Mouse (Mus musculus) CD4-positive, CD25-positive, alpha-beta regulatory T cell, adult 2 months (primary cell): ENCODE results near the gene Kif3b.
A peak's percentile ranks its signal among the peaks of the same experiment; 100 is the strongest.

ENCODE experiments used
- DNase-seq: peaks from one replicate; pipeline ENCODE4 v3.0.0-alpha.2; 2012; ENCODE audit warnings: low read depth, low spot score

The Kif3b gene

GRCm38 (mm10) chr2:153297771-153298170, 6.6 kb downstream of the Kif3b start:
- DNase-seq = no peak

DNA sequence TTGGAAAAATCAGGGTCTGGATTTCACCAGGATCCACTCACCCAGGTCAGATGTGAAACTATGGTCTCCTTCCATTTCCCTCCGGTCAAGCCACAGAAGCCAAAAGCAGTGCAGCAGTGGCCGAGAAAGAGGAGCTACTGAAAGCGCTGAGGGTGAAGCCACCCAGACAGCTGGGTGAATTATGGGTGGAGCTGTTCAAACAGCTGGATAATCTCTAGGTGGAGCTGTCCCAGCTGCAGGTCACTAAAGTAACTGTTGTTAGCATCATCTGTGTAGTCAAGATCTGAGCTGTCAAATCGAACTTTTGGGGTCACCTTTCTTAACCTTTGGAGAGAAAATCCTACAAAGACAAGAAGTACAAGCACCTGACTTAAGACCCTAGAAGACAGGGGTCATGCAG, 7.2 kb downstream of the Kif3b start:
- peak; percentile 16 for DNase-seq

- DNase-seq = peak; percentile 37
These were observed 7.7 kb downstream of the Kif3b start for GRCm38 (mm10) chr2:153298863-153299262.

- DNase-seq = no peak
These were observed 9.9 kb downstream of the Kif3b start for GRCm38 (mm10) chr2:153301123-153301522.

DNA sequence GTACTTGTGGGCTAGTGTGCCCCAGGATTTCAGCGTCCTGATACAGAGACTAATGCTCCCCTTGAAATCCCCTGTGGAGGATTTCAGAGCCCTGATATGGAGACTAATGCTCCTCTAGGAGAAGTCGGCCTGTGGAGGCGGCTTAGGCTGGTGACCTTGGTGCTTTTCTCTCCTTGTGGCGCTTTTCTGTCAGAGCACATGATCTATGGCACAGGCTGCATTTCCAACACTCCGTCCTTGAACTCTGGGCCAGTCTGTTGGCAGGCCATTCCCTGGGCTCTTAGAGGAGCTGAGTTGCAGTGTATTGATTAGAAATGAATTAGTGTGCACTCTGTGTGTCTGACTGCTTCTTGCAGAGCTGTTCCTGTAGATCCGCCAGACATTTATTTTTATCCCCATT, 14.0 kb downstream of the Kif3b start:
- no peak for DNase-seq

DNA sequence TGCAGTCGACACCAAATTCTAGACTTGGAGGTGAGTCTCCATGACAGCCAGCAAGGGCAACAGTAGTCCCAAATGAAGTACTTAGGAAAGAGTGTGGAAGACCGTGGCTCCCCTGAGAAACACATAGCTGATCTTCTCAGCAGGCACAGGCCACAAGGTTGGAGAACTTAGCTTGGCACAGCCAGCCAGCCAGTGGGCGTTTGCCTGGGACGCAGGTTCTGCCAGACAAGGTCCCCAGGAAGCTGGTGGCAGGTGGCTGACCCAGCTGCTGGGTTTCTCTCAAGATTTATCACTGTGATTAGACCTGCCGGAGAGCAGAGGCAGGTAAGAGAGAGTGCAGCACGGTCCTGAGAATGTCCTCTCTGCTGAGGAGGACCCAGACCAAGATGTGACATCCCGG, 17.4 kb downstream of the Kif3b start:
- DNase-seq = no peak

DNA sequence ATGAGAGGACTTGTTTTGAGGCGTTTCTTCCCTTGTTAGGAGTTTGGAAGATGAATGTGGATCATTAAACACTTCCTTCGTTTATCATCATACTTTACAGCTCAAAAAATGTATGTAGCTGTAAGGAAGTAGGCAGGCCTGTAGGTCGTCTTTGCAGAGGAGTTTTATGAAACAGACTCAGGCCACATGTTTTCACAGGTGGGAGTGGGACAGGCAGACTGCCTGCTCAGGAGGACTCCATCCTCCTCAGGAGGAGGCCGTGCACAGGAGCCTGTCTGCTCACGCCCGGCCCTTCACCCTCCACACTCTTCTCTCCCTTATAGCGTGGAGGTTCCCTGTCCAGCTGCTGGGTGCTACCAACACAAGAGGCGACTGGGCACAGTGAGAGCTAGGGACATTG, 17.9 kb downstream of the Kif3b start:
- no peak for DNase-seq

- no peak for DNase-seq
These were observed 19.0 kb downstream of the Kif3b start for GRCm38 (mm10) chr2:153310228-153310627.

DNA sequence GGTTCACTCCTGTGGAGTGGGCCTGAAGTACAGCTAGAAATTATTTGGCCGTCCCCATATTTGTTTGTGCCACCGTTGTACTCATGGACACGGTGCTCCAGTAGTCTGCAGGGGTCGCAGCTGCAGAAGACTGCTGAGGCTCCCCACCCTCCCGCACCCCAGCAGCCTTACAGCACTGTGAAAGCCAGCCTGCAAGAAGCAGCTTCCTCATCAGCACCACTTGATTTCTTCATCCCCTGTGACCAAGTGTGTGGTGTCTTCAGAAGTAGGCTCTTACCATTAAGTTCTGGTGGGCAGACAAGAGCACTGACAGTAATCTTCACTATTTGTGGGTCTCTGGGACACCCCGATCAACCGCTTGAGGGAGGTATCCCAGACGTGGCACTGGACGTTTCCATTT, 21.7 kb downstream of the Kif3b start:
- no peak for DNase-seq

- DNase-seq = no peak
These were observed 27.2 kb downstream of the Kif3b start for GRCm38 (mm10) chr2:153318408-153318807.

GRCm38 (mm10) chr2:153319036-153319643, 27.9 kb downstream of the Kif3b start:
- peak; percentile 21 for DNase-seq

GRCm38 (mm10) chr2:153325706-153326376, 34.6 kb downstream of the Kif3b start:
- DNase-seq = peak; percentile 53

- DNase-seq = no peak
These were observed 41.1 kb downstream of the Kif3b start for GRCm38 (mm10) chr2:153332271-153332670.

DNA sequence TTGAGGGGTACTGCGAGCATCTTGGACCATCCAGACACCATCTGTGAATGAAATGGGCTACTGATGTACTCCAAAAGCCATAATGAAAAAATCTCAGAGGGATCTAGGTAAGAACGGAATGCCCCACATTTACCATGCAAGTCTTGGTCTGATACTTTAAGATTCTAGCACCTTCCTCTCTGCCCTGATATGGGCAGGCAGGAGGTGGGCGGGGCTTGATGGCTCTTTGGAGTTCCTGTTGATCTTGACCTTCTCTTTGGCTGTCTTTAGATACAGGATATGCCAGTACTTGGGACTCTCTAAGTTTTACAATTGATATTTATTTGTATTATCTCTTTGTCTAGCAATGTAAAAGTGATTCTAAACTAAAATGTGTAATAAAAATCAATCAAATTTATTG, 41.8 kb downstream of the Kif3b start:
- peak; percentile 76 for DNase-seq

- no peak for DNase-seq
These were observed 42.6 kb downstream of the Kif3b start for GRCm38 (mm10) chr2:153333822-153334232.

DNA sequence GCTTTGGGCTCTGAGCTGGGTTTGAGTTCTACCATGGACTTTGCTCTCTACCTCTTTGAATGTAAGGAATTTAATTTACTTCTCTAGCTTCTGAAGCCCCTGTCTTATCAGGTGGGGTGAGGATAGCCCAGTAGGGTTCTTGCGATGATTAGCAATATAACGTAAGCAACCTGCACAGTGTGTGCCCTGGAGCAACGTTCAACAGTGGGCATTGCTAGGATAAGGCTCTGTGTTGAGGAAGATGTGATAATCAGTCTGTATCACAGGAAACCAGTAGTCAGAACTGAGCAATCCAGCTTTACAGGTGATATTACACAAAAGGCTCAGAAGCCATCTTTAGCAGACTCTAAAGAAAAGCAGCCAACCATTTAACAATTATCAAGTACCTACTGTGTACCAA, 43.1 kb downstream of the Kif3b start:
- no peak for DNase-seq

DNA sequence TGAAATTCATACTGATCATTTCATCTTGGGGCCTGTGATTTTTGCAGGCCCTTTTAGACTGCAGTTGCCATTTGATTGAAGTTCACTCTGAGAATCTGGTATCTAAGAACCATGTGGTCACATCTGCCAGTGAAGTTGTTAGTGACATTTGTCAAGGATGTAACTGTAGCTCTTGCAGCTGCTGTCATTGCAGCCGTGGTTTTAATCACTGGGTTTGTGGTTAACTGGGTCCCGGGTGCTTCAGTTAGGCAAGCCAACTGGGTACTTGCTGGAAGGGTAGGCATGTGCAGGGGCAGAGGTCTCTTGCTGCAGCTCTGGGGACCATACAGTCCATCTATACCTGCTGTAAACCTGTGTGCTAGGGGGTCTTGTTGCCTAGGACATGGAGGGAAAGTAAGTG, 44.9 kb downstream of the Kif3b start:
- DNase-seq = peak; percentile 76

- peak; percentile 52 for DNase-seq
These were observed 47.4 kb downstream of the Kif3b start for GRCm38 (mm10) chr2:153338361-153339350.

DNA sequence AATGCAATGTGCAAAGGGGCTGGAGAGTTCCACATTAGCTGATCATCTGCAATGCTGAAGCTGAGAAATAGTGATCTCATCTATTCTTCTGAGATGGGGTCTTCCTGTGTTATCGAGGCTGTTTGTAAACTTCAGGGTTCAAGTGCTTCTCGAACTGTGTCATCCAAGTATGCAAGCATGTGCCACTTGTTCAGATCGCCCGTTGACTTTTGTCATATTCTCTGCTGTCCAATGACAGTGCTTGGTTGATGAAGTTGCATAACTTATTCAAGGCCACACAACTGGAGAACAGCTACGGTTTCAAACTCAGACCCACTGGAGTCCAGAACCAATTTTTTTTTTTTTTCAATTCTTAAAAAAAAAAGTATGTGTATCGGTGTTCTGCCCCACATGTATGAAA, 51.0 kb downstream of the Kif3b start:
- no peak for DNase-seq

GRCm38 (mm10) chr2:153342602-153343001, 51.4 kb downstream of the Kif3b start:
- DNase-seq = peak; percentile 72

GRCm38 (mm10) chr2:153343191-153343590, 52.0 kb downstream of the Kif3b start:
- DNase-seq = no peak

GRCm38 (mm10) chr2:153345071-153345453, 53.8 kb downstream of the Kif3b start:
- DNase-seq = no peak
